Mouse (Mus musculus) C2C12 (cell line): ENCODE measurements around the gene Slamf9. TPM values are rescaled to one million over a fixed set of nuclear protein-coding genes. Genes with fewer than 3 reads are reported as not detected.

Experiments
- H3K27me3 ChIP-seq: one replicate; pipeline ENCODE4 v1.6.1; 2011; ENCODE audit not compliant: control insufficient read depth, insufficient read depth, insufficient read length
- H3K36me3 ChIP-seq: one replicate; pipeline ENCODE4 v1.6.1; 2011; ENCODE audit not compliant: control insufficient read depth, insufficient read depth
- H3K4me3 ChIP-seq: one replicate; pipeline ENCODE4 v1.5.1; 2011; ENCODE audit warnings: mild to moderate bottlenecking, control low read depth; ENCODE audit not compliant: poor library complexity, insufficient read depth, severe bottlenecking
- H3K79me2 ChIP-seq: one replicate; pipeline ENCODE4 v1.6.1; 2011; ENCODE audit not compliant: control insufficient read depth, insufficient read depth
- H3K79me3 ChIP-seq: one replicate; pipeline ENCODE4 v1.6.1; 2011; ENCODE audit warnings: low read depth, control low read depth
- H3ac ChIP-seq: one replicate; pipeline ENCODE3; 2011; ENCODE audit warnings: low read depth; ENCODE audit not compliant: control insufficient read depth, insufficient read length
- CEBPB ChIP-seq: IDR thresholded peaks from one replicate; pipeline ENCODE4 v1.6.1; 2011; ENCODE audit warnings: low read depth, mild to moderate bottlenecking, control low read depth, moderate library complexity
- CTCF ChIP-seq: IDR thresholded peaks from one replicate; pipeline ENCODE4 v1.5.1; 2011; ENCODE audit not compliant: control insufficient read depth, insufficient read depth, insufficient read length
- FOSL1 ChIP-seq: IDR thresholded peaks from one replicate; pipeline ENCODE4 v1.8.0; 2011; ENCODE audit warnings: mild to moderate bottlenecking, low read length; ENCODE audit not compliant: poor library complexity, insufficient read depth, severe bottlenecking
- MAX ChIP-seq: IDR thresholded peaks from one replicate; pipeline ENCODE4 v1.6.1; 2011; ENCODE audit warnings: mild to moderate bottlenecking, control low read depth
- MYOD1 ChIP-seq: IDR thresholded peaks from one replicate; pipeline ENCODE4 v1.6.1; 2011; ENCODE audit warnings: low read depth; ENCODE audit not compliant: control insufficient read depth, insufficient read length
- MYOG ChIP-seq: IDR thresholded peaks from one replicate; pipeline ENCODE4 v1.6.1; 2011; ENCODE audit not compliant: control insufficient read depth, insufficient read length; ENCODE audit errors: extremely low read depth
- USF1 ChIP-seq: IDR thresholded peaks from one replicate; pipeline ENCODE4 v1.6.1; 2011; ENCODE audit warnings: low read depth, mild to moderate bottlenecking, control low read depth, moderate library complexity
- polyA plus RNA-seq: library from polyadenylated mRNA; unstranded; fragments of >200 nt; fragmentation: generic; extraction: Trizol; gene quantifications from one replicate; pipeline ENCODE4 v1.2.1, GENCODE M21; 2012; ENCODE audit warnings: missing spikeins

The Slamf9 gene
- polyA plus RNA-seq, 1 experiment: 0.19 TPM

- Histone ChIP-seq H3K36me3 (no peaks in the 10 kb centered on the region), H3ac (no peak overlapping the region), H3K79me3 (no peaks in the 10 kb centered on the region), H3K27me3 (peaks cover 4% of the 10 kb centered on the region), H3K79me2 (no peaks in the 10 kb centered on the region), H3K4me3 (no peak overlapping the region)
- TF ChIP-seq MYOG (no peak), MAX (no peak), MYOD1 (no peak), FOSL1 (no peak), CTCF (no peak), CEBPB (no peak), USF1 (no peak)
Measured at GRCm38 (mm10) chr1:172478020-172478419, 2.9 kb downstream of the Slamf9 start.

DNA sequence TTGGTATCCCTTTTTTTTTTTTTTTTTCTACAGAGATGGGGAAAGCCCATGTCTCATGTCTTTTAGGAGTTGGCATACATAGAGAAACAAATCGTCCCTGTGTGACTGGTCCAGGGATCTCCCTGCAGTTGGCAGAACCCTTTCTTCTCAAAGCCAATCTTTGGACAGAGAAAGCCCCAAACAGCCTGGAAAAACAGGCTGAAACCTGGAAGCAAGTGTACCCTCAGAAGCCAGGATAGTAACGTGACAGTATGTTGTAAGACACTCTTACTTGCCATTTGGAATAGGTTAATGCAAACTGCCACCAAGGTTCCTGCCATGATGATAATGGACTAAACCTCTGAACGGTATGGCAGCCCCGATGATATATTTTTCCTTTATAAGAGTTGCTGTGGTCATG, 5.2 kb downstream of the Slamf9 start:
- TF ChIP-seq MYOG (no peak), MYOD1 (no peak), FOSL1 (no peak), USF1 (no peak), MAX (no peak), CTCF (no peak), CEBPB (no peak)
- no peaks in the 10 kb centered on the region for H3K79me2 ChIP-seq
- no peaks in the 10 kb centered on the region for H3K27me3 ChIP-seq
- no peak overlapping the region for H3K4me3 ChIP-seq
- H3K36me3 ChIP-seq: no peaks in the 10 kb centered on the region
- no peaks in the 10 kb centered on the region for H3K79me3 ChIP-seq
- no peak overlapping the region for H3ac ChIP-seq

DNA sequence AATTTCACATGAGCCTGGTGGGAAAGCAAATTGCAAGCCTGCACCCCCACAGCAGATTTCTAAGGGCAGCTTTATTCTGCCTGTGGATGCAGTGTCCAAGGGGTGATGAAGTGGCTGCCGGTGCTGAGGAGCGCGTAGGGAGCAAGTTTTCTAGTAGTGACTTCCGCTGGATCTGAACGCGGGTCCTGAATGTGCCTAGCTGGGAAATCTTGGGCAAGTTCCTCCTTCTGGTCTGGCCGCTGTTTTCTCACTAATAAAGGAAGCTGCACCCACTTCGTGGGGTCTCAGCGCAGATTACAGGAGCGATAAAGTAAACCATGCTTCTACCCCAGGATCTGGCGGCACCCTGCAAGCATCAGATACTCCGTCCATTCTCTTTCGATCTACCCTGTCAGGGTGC, 6.0 kb downstream of the Slamf9 start:
- Histone ChIP-seq H3ac (no peak overlapping the region), H3K4me3 (no peak overlapping the region), H3K79me3 (no peaks in the 10 kb centered on the region), H3K79me2 (no peaks in the 10 kb centered on the region), H3K36me3 (no peaks in the 10 kb centered on the region), H3K27me3 (no peaks in the 10 kb centered on the region)
- no peak for TF ChIP-seq CTCF
- TF ChIP-seq CEBPB: no peak
- TF ChIP-seq MYOG: no peak
- no peak for TF ChIP-seq USF1
- no peak for TF ChIP-seq MYOD1
- no peak for TF ChIP-seq FOSL1
- no peak for TF ChIP-seq MAX

DNA sequence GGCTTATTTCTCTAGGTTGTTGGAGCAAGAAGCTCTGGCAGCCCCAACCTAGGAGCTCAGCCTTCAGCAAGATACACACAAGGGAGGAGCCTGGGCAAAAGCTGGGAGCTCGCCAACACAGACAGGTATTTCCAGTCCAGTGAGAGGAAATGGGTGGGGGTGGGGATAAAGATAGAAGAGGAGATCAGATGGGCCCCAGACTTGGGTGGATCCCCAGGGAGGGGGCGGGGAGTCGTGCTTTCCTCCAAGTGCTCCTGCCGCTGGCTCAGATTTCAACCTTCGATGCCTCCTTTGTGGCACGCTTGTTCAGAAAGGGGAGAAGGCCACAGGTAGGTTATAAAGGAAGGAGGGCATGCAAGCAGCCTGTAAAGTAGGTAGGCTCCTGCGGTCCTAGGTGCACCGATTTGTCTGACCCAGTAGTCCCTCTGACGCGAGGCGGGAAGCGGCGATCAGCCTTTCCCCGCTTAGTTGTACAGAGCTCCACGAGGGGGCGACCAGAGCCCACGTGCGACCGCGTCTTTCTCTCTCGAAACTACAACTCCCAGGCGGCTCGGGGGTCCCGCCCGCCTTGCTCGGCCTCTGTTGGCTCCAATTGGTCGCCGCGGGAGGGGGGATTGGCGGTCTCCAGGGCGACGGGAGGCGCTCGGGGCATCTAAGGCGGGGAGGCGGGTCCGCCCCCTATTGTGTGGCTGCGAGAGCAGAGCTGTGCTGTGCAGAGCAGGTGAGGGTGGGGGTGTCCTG, 6.6 kb downstream of the Slamf9 start, which contains the start of gene Igsf9:
Gene Igsf9, plus strand, starts transcription at position 249 of the 741 bp plus-strand sequence.
- Histone ChIP-seq H3K79me2 (no peaks in the 10 kb centered on the region), H3K4me3 (peak within 1 kb of the TSS; percentile 30), H3K27me3 (no peaks in the 10 kb centered on the region), H3ac (peak within 1 kb of the TSS; percentile 82), H3K36me3 (no peaks in the 10 kb centered on the region), H3K79me3 (no peaks in the 10 kb centered on the region)
- no peak for TF ChIP-seq USF1
- peak; percentile 62 for TF ChIP-seq MAX
- peak; percentile 34 for TF ChIP-seq CTCF

GRCm38 (mm10) chr1:172482518-172483360, 7.6 kb downstream of the Slamf9 start:
- peak overlapping the region; percentile 30 for H3K4me3 ChIP-seq
- no peaks in the 10 kb centered on the region for H3K36me3 ChIP-seq
- TF ChIP-seq CTCF (no peak), CEBPB (no peak), MYOD1 (no peak), FOSL1 (no peak), USF1 (no peak), MYOG (no peak), MAX (no peak)
- H3K79me2 ChIP-seq: no peaks in the 10 kb centered on the region
- no peaks in the 10 kb centered on the region for H3K27me3 ChIP-seq
- peak overlapping the region; percentile 45 for H3ac ChIP-seq
- no peaks in the 10 kb centered on the region for H3K79me3 ChIP-seq
